Mouse (Mus musculus) testis, postnatal 14 days (tissue): ENCODE data around the gene Zfp488.

Experiments used
- DNase-seq: peaks from one replicate; pipeline ENCODE4 v3.0.0; 2021; ENCODE audit warnings: low spot score

Gene Zfp488

DNA sequence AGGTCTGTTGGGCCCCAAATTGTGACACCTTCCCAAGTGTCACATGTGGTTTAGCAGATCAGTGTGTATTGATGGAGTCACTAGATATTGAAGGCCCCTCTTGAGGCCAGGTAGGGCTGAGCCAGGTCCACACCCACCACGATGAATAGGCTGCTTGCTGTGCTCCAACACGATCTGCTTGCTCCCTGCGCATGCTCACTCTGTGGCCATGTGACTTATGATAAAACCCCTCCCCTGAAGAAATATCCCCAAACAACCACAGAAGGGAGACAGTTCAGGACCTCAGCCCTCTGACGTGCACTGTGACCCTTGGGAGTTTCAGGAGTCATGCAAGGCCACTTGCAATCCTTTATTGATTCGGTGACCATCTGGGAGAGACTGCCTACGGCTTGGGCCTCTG, 32.4 kb downstream of the Zfp488 start:
- no peak for DNase-seq

DNA sequence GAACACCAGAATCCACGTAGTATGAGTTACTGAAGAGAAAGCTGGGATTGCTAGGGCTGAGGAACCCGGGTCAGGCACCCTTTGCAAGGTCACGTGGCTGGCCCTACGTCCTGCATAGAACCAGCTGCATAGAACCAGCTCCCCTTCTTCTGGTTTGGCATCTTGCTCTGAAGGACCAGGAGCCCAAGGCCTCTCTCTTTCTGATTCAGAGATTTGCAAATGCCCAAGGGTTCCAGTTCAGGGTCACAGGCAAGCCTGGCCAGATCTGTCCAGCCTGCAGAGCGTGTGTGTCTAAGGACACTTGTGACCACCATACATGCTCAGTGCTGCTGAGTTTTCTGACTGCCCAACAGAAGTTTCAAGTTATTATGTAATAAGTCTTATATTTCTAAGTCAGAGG, 36.3 kb downstream of the Zfp488 start:
- DNase-seq = no peak

DNA sequence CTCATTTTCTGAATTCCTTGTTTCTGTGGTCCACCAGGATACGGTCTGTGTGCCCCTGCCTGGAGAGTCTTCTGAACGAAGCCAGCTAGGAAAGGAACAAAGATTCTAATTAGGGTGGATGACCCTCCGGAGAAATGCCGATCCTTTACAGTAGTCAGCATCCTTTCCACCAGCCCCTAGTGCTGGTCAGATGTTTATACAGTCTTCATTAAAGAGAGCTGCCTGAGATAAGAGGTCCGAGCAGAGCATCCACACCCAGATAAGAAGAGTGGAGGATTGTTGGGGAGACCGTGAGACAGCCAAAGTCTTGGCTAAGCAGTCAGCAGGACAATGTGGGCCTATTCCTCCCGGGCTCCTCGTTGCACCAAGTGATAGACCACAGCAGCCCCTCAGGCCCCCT, 37.8 kb downstream of the Zfp488 start, which contains the start of gene Gdf2:
Gdf2 (plus strand) TSS at position 301 of the 400 bp plus-strand sequence.
- DNase-seq = no peak

DNA sequence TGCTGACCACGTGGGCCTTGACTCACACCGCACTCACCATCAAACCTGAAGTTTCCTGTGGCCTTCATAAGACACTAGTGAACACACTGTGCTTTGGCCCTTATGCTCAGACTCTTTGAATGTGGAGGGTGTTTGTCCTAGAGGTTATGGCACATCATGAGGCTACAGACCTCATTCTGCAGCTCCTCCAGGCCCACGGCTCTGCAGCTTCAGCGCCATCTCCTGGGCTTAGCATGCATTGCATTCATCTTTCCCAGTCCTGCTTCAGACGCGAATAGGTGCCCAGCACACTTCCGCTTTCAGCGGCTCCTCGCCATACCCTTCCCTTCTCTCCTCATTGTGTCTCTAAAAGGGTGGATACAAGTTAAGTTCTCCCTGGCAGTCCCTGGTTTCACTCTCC, 39.4 kb downstream of the Zfp488 start:
- no peak for DNase-seq

DNA sequence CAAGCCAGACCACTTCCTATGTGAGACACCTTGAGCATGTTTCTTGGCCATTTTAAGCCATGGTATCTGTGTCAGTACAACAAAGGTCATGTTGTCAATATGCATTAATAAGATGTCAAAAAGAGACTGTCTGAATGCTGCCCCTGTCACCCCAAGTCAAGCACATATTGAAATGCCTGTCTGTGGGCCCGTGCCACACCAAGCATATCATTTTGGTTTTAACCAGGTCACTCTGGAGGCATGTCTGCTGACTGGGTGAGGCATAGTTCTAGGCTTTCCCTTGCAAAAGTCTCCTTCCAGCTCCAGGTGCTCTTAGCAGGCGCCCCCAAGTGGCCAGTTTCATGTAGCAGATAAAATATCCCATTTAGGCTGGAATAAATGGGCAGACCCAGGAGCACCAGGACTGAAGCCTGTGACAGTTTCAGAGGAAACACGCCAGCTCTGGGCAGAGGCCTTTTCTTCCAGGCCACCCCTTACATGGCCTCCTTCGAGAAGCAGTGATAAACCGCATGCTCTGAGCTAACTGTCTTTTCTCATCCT, 44.7 kb downstream of the Zfp488 start:
- DNase-seq = no peak

DNA sequence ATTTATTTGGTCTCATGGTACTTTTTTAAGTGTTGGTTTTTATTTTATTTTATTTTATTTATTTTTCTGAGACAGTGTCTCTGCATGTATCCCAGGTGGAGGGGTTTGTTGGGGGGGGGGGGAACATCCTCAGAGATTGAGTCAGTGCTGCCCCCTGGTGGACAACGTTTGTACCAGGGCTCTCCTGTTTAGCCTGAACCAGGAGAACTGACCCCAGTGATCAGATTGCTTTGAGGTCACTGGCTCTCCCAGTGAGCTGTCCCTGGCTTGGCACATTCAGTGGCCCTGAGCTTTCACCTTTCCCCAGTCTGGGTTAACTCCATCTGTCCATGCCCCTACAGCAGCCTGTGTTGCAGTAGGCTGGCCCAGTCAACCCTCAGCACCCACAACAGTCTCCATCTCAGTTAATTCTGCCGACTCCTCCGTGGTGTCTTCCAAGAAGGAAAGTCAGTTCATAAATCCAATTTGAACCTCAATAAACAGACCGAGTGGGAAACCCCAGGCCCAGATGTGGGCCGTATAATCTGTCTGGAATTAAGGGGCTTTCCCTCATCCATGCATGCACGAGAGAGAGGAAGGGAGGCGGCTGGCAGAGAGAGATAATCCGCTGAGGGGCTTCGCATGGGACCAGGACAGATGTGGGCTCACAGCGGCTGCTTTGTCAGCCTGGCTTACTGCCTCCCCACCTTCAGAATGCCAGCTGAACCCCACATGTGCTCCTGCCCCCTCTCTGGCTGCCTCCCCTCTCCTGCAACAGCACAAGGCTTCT, 45.4 kb downstream of the Zfp488 start:
- peak; percentile 48 for DNase-seq

DNA sequence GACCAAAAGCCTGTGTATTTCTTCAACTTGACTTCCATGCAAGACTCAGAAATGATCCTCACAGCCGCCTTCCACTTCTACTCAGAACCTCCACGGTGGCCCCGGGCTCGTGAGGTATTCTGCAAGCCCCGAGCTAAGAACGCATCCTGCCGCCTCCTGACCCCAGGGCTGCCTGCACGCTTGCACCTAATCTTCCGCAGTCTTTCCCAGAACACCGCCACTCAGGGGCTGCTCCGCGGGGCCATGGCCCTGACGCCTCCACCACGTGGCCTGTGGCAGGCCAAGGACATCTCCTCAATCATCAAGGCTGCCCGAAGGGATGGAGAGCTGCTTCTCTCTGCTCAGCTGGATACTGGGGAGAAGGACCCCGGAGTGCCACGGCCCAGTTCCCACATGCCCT, 46.7 kb downstream of the Zfp488 start:
- no peak for DNase-seq

DNA sequence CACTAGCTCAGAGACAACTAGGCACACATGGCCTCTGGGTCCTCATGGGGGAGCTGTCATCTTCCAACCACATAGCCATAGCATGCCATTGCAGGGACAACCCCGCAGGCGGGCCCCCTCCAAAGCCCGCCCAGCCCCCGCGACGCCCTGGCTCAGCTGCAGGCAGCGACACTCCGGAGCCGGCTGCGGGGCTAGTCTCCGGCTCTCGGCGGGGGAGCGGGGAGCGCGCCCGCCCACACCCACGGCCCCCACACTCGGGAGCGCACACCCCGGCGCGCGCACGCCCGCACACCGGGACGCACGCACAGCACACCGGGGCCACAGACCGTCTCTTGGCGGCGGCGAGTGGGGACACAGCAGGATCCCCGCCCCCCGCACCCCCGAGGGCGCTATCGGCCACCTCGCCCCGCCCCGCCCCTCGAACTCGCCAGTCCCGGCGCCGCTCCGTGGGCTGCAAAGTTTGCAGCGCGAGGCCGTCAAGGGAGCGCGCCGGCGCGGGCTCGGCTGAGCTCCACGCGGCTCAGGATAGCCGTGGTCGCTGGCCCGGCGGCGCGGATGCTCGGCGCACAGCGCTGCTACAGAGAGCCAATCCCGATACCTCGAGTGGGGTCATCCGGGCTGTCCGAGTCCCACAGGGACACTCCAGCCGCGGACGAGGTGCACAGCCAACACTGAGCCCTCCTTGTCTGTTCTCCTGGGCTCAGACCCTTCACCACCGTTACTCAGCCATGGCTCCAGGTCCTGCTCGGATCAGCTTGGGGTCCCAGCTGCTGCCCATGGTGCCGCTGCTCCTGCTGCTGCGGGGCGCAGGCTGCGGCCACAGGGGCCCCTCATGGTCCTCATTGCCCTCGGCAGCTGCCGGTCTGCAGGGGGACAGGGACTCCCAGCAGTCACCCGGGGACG, 55.1 kb downstream of the Zfp488 start, which contains the start of gene Gdf10:
Gdf10 (plus strand) TSS at position 420 of the 903 bp plus-strand sequence.
- DNase-seq = no peak

DNA sequence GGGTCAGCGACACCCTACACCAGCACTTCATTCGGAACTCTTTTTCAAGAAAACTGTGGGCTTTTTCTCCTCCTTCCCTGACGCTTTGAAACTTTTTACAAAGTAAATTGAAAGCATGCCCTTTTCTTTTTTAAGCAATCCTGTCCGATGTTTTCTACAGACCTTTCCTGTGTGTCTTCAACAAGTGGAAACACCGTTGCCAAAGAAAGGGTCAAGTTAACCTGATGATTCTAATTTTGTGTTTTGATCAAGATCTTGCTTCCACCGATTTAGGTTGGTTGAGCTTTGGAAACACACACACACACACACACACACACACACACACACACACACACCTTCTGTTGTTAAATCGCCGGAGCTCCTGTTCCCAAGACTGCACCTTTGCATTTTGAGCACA, 55.8 kb downstream of the Zfp488 start:
- no peak for DNase-seq

DNA sequence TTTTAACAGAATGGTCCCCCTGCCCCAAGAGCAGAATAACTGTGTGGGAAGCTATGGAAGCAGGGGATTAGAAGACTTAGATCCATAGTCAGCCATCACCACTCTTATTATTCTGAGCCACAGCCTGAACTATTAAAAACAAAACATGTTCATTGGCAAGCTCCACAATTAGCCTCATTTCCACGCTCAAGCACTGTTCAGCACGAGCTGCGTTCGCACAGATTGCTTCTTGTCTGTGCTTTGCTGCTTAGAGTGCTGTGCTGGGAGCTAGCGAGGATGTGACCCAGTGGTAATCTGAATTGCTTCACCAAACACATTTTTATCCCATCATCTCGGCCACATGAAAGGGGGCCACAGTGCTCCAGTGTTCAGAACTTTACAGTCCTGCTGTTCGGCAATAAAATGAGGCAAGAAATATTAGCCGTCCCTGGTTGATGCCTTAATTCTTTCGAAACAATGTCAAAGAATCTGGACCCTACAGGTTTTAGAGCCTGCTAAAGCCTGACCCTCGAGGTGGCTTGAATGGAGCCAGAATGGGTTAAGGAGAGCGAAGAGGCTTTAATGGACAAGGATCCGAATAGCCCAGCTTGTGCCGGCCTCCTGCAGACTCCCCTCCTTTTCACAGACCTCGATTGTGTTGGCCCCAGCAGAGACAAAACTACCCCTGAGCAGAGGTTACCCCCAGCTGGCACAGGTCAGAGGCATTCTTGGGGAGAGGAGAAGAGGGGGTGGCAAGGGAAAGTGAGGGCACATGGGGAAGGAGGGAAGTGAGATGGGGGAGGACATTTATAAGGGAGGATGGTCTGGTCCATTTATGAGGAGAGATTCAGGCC, 57.6 kb downstream of the Zfp488 start:
- DNase-seq = no peak
